Mouse (Mus musculus): ENCODE results near the gene Cd80. TPM values are rescaled to one million over a fixed set of nuclear protein-coding genes. Genes with fewer than 3 reads are reported as not detected.
"Not testable (repeated sequence)": the region's sequence is repeated elsewhere in the genome, so short reads cannot be mapped to it uniquely, and the experiment has no call there.

Gene Cd80
- total RNA-seq, 4 experiments from 2014 or later: 0.39 to 1.2 (median 0.49) TPM

DNA sequence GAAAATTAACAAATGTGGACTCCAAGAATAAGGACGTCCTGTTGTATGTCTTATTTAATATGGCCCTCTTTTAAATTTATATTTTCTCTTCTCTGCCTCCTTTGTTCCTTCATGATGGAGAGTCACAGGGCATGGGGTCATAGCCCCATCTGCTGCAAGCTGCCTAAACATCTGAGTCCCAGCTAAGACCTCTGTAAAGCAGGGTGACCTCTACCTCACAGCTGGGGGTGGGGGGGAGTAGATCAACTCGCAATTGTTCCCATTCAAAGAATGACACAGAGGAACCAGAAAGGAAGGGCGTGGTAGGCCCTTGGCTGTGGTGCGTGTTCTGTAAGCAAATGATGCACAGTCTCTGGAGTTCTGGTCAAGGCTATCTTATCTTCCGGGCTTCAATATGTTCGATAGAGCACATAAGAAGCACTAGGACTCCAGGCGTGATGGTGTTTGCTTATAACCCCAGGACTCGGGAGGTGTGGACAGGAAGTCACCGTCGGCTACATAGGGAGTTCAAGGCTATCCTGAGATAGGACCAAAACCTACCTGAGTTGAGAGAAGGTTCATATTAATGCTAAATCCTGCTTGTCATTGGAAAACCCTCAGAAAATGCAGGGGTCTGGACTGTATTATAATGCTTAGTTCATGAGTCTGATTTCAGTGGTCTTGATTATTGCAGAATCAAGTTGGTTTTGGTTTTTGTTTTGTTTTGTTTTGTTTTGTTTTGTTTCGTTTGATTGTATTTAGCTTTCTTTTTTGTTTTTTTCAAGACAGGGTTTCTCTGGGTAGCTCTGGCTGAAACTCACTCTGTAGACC is 16.5 kb downstream of the Cd80 start:
- no peak for DNase-seq (ENCODE audit: low spot score in 2 of 2)

- DNase-seq (ENCODE audit: low spot score in 2 of 2): no peak
Measured at GRCm38 (mm10) chr16:38472507-38472873, 17.1 kb downstream of the Cd80 start.

- DNase-seq (ENCODE audit: low spot score in 2 of 2): no peak
Measured at GRCm38 (mm10) chr16:38473661-38474060, 18.3 kb downstream of the Cd80 start.

GRCm38 (mm10) chr16:38474677-38475286 is 19.4 kb downstream of the Cd80 start:
- no peak for DNase-seq (ENCODE audit: low spot score in 2 of 2)

- DNase-seq (ENCODE audit: low spot score in 2 of 2): no peak
Measured at GRCm38 (mm10) chr16:38475681-38476311, 20.4 kb downstream of the Cd80 start.

DNA sequence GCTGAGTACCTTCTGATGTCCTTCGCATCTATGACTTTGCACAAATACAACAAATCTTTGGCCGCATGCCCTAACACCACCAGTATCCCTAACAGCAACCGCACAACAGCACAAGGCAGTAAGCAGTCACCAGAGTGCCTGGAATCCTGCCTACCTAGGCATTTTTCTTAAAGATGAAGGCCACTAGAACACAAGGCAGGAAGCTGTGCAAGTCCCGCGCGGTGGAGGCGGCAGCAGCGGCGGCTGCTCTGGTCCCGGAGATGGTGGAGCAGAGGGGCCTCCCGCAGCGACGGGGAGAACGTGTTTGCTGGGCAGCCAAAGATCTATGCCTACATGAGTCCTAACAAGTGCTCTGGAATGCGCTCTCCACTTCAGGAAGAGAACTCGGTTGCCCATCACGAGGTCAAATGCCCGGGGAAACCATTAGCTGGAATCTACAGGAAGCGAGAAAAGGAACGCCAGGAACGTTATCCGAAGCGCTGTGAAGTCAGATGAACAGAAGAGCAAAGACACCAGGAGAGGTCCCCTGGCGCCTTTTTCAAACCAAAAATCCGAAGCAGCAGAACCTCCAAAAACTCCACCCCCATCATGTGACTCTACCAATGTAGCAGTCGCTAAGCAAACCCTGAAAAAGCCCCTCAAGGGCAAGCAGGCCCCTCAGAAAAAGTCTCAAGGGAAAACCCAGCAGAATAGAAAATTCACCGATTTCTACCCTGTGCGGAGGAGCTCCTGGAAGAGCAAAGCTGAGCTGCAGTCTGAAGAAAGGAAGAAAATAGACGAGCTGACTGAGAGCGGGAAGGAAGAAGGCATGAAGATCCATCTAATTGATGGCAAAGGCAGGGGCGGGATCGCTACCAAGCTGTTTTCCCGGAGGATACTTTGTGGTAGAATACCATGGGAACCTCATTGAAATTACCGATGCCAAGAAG is 21.2 kb downstream of the Cd80 start:
- DNase-seq (ENCODE audit: low spot score in 2 of 2): peak; percentile 9 to 19

DNA sequence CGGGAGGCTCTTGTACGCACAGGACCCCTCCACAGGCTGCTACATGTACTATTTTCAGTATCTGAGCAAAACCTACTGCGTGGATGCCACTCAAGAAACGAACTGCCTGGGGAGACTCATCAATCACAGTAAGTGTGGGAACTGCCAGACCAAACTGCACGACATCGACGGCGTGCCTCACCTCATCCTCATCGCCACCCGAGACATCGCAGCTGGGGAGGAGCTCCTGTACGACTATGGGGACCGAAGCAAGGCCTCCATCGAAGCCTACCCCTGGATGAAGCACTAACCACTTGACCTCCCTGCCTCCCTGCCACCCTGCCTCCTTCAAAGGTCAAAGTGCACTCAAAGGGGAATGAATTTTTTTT is 21.9 kb downstream of the Cd80 start:
- DNase-seq (ENCODE audit: low spot score in 2 of 2): not testable (repeated sequence)

GRCm38 (mm10) chr16:38478296-38478695 is 22.9 kb downstream of the Cd80 start:
- DNase-seq (ENCODE audit: low spot score in 2 of 2): no peak

GRCm38 (mm10) chr16:38481327-38481726 is 26.0 kb downstream of the Cd80 start:
- no peak for DNase-seq (ENCODE audit: low spot score in 2 of 2)

DNA sequence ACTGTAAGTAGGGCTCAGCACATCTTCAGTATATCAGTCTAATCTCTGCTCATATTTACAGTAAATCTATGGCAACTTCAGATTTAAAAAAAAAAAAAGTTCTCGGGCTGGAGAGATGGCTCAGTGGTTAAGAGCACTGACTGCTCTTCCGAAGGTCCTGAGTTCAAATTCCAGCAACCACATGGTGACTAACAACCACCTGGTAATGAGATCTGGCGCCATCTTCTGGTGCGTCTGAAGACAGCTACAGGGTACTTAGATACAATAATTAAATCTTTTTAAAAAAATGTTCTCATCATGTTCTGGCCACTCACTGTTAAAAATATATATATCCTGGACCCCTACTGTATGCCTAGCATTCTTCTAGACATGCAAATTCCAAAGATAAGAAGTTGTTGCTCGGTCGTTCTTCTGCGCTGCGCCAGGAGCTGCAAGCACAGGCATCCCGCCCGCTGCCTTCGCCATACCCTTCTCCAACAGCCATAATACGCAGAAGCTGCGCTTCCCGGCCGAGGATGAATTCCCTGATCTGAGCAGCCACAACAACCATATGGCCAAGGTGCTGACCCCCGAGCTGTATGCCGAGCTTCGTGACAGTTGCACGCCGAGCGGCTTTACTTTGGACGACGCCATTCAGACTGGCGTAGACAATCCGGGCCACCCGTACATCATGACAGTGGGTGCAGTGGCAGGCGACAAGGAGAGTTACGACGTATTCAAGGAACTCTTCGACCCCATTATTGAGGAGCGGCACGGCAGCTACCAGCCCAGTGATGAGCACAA is 27.6 kb downstream of the Cd80 start:
- no peak for DNase-seq (ENCODE audit: low spot score in 2 of 2)

DNA sequence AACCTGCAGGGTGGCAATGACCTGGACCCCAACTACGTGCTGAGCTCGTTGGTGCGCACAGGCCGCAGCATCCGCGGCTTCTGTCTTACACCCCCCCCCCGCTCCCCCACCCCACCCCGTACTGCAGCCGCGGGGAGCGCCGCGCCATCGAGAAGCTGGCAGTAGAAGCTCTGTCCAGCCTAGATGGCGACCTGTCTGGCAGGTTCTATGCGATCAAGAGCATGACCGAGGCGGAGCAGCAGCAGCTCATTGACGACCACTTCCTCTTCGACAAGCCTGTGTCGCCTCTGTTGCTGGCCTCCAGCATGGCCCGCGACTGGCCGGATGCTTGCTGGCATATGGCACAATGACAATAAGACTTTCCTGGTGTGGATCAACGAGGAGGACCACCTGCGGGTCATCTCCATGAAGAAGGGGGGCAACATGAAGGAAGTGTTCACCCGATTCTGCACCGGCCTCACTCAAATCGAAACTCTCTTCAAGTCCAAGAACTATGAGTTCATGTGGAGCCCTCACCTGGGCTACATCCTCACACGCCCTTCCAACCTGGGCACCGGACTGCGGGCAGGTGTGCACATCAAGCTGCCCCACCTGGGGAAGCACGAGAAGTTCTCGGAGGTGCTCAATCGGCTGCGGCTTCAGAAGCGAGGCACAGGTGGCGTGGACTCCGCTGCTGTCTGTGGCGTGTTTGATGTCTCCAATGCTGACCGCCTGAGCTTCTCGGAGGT is 28.4 kb downstream of the Cd80 start:
- DNase-seq (ENCODE audit: low spot score in 2 of 2): no peak

- no peak for DNase-seq (ENCODE audit: low spot score in 2 of 2)
Measured at GRCm38 (mm10) chr16:38492551-38492950, 37.2 kb downstream of the Cd80 start.

DNA sequence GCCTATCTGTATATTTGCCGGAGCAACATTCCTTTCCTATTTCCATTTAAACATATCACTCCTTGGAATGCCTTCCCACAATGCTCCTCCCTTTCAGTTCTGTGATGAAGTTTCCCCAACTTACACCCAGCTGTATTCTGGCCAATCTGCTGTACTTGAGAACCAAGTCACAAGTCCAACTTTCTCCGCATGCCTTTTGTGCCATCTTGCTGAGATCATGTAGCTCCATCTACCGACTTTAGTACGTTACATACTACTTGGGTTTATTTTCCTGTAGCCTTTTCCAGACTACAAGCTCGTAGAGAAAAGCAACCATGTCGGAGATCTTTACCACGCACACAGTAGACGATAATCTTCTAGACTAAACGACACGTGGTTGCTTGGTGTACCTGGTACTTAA is 38.5 kb downstream of the Cd80 start:
- DNase-seq (ENCODE audit: low spot score in 2 of 2): no peak

DNA sequence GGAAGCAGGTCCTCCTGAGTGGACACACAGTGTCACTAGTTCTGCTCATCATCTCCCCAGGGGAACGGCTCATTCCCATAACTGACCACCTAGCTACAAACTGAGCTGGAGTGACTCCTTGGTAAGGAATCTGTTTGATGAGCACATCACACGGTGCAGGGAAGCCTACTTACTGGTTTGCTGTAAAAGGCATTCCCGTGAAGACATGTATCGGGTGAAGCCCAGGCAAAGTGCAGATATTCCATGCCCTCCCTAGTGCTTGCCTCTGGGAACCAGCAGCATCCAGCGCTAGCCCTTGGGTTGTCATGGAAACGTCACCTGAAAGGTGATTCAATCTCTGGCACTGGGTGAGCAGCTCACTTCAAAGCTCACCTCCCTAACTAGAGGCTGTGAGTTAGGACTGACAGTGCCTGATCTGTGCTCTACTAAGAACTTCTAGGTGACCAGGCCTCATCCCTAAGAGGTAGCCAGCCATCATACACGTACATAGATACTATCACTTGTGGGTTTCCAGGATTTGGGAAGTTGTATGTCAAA is 41.3 kb downstream of the Cd80 start:
- no peak for DNase-seq (ENCODE audit: low spot score in 2 of 2)

- DNase-seq (ENCODE audit: low spot score in 2 of 2): no peak
Measured at GRCm38 (mm10) chr16:38502469-38502868, 47.1 kb downstream of the Cd80 start.

DNA sequence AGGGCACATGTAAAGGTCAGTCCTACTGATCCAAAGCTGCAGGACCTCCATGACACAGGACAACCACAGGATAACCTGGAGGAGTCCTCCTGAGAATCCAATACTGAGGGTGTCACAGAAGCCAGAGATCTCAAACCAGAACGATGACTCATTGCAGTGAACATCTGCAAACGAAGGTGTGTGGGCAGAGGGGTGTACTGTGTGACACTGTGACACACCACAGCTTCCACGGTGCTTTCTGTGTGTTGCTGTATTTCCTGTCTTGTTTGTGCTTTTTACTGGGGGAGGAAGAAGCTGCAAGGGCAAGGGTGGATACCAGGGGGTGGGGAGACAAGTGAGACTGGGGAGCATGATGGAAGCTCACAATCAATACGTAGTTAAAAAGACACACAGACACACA is 48.2 kb downstream of the Cd80 start:
- no peak for DNase-seq (ENCODE audit: low spot score in 2 of 2)

GRCm38 (mm10) chr16:38506041-38506634 is 50.8 kb downstream of the Cd80 start:
- peak; percentile 58 to 76 for DNase-seq (ENCODE audit: low spot score in 2 of 2)

DNA sequence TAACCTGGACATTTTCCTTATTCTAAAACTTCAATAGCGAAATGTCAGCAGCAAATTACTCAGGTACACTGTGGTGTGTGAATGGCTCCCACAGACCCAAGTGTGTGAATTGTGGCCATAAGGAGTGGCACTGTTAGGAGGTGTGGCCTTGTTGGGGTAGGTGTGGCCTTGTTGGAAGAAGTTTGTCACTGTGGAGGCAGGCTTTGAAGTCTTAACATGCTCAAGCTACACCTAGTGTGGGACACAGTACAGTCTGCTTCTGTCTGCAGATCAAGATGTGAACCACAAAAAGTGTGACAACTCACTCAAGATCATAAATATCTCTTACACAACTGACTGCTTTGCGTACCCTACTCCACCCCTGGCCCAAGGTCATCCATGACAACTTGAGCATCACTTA is 55.5 kb downstream of the Cd80 start:
- no peak for DNase-seq (ENCODE audit: low spot score in 2 of 2)

DNA sequence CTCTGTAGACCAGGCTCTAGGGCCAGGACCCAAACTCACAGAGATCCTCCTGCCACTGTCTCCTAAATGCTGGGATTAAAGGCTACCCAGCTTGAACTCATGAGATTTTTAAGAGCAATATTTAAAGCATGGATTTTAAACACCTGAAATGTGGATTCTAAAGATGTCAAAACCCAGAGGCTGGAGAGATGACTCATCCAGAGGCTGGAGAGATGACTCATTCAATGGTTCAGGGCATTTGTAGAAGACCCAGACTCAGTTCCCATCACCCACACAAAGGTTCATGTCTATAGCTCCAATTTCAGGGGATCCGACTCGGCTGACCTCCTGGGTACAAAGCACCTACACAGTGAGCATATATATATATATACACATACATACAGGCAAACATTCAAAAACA is 63.8 kb downstream of the Cd80 start:
- DNase-seq (ENCODE audit: low spot score in 2 of 2): no peak

Data from layer of hippocampus, adult 8-10 months (tissue).